Mouse (Mus musculus) urinary bladder, postnatal 36 days (tissue): ENCODE measurements around the gene Grap.
"Not testable (repeated sequence)": the region's sequence is repeated elsewhere in the genome, so short reads cannot be mapped to it uniquely, and the experiment has no call there.

Experiments used
- DNase-seq, 2 experiments: peaks; one replicate each; pipeline ENCODE4 v3.0.0; 2022; ENCODE audit warnings: low spot score in 2 of 2, mixed read lengths in 1 of 2

Grap gene

DNA sequence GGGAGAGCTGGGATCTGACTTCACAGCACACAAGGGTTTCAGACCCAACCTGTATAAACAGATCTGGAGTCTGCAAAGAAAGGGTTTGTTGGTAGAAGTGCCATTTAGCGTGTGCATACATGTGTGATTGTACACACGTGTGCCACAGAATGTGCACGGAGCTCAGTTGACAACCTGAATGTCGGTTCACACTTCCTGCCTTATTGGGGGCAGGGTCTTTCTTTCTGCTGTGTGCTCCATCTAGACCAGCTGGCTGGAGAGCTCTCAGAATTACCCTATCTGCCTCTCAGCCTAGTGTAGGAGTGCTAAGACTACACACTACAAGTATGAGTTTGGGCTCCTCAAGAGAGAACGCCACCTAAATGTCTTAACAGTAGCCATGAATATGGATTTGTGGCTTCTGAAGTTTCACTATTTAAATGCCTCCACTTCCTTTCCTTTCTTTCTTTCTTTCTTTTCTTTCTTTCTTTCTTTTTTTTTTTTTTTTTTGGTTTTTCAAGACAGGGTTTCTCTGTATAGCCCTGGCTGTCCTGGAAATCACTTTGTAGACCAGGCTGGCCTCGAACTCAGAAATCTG lies 13.4 kb upstream of the Grap start:
- no peak for DNase-seq

- not testable (repeated sequence) for DNase-seq
Observed at GRCm38 (mm10) chr11:61640585-61640984, 12.5 kb upstream of the Grap start.

GRCm38 (mm10) chr11:61642106-61642505 lies 11.0 kb upstream of the Grap start:
- DNase-seq = no peak

DNA sequence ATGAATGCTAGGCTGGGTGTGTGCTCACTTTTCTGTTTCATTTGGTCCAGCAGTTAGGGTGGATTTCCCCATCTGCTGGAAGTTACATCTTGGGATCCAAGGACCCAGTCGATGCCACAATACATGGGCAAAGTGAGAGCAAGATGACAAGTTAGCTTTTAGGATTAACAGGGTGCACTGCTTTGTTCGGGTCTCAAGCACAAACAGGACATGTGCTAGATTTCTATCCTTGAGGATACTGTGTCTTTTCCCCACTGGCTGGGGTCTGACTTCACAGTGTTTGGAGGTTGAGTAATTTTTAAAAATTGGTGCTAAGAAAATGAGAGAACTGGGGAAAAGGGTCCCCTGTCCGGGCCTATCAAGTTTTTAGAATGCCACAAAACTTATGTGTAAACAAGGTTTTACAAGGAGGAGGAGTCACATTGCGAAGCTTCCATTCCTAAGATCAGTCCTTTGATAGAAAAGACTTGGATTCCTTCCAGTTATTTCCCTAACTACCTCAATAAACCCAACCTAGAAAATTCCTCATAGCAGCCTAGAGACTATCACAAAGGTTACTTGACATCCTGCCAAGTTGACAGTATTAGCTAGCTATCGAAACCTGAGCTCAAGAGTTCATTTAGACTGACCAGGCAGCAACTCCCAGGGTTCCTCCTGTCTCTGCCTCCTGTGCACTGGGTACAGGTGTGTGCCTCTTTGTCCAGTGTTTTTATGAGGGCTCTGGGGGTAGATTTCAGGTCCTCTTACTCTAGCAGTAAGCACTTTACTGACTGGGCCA lies 9.7 kb upstream of the Grap start:
- no peak for DNase-seq

- DNase-seq = no peak
Observed at GRCm38 (mm10) chr11:61644576-61645326, 8.3 kb upstream of the Grap start.

GRCm38 (mm10) chr11:61645357-61645857 lies 7.7 kb upstream of the Grap start:
- DNase-seq = no peak

DNA sequence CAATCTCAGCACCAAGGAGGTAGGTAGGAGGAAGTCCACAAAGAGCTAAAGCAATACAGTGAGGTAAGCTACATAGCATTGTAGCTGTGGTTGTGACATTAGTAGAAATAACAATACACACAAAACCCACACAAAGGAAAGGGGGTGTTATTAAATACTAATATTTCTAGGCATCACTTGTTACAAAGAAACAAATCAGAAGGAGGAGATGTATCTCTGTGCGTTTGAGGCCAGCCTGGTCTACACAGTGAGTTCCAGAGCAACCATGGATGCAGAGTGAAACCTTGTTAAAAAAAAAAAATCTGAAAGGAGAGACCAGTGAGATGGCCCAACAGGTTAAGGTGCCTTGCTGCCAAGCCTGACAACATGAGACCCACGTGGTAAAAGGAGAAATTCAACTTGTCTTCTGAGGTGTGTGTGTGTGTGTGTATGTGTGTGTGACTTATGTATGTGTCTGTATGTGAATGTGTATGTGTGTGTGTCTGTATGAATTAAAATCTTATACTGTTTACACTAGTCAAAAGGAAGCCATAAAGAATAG lies 6.5 kb upstream of the Grap start:
- no peak for DNase-seq

DNA sequence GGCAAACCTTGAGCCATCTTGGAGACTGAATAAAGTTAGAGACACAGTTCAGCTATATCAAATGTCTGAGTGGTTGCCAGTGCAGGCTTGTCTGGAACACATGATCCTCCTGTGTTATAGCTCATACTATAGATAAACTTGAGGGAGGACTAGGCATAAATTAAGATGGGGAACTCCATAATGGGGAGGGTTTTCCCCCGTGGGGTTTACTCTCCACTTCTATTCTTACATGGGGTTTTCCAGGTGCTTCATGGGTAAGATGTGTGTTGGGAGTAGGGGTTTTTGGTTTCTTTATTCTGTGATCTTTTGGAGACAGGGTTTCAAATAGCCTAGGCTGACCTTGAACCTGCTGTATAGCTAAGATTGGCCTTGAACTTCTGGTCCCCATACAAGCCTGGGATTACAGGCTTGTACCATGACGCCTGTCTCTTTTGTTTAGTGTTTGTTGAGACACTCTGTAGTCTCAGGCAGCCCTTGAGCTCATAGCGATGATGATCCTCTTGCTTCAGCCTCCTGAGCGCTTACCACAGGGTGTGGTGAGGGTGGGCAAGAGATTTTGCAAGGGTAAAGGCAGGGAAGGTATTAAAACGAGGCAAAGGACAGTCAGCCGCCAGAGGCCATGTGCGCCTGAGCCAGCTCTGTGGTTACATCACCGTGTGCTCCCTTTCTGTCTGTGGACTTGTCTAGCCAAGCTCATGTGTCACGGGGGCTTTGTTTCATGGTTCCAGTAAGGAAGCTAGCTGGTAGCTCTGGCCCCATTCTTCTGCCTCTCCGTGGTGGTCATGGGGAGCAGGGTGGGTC lies 5.8 kb upstream of the Grap start:
- DNase-seq = no peak

GRCm38 (mm10) chr11:61647956-61648748 lies 4.9 kb upstream of the Grap start:
- DNase-seq = no peak

DNA sequence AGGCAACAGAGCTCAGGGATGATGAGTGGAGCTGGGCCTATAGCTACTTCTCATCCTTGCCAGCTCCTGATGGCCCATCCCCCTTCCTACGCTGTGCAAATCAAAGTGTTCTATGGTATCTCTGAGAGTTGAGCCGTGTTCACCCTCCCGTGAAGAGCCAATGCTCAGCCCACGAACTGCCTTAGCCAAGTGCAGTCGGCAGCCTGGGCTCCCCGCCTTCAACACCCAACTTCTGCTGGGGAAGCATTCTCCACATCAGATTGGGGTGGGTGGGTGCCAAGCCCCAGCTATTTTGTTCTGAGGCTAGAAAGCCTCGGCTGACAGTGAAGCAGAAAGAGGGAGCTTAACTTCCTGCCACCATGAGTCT lies 4.3 kb upstream of the Grap start:
- no peak for DNase-seq

- no peak for DNase-seq
Observed at GRCm38 (mm10) chr11:61649163-61649580, 3.9 kb upstream of the Grap start.

DNA sequence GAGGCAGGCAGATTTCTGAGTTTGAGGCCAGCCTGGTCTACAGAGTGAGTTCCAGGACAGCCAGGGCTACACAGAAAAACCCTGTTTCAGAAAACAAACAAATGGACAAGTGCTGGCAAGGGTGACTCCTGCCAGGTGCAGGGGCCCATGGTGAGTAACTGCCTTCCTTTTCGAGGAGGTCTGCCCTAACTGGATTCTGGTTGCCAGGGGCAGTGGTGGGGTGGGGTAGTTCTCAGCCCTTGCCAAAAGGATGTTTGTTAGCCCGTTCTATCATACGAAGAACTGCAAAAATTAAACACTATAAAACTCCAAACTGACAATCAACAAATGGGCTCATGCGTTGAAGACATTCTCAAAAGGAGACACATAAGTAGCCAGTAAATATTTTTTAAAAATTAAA lies 3.4 kb upstream of the Grap start:
- no peak for DNase-seq

DNA sequence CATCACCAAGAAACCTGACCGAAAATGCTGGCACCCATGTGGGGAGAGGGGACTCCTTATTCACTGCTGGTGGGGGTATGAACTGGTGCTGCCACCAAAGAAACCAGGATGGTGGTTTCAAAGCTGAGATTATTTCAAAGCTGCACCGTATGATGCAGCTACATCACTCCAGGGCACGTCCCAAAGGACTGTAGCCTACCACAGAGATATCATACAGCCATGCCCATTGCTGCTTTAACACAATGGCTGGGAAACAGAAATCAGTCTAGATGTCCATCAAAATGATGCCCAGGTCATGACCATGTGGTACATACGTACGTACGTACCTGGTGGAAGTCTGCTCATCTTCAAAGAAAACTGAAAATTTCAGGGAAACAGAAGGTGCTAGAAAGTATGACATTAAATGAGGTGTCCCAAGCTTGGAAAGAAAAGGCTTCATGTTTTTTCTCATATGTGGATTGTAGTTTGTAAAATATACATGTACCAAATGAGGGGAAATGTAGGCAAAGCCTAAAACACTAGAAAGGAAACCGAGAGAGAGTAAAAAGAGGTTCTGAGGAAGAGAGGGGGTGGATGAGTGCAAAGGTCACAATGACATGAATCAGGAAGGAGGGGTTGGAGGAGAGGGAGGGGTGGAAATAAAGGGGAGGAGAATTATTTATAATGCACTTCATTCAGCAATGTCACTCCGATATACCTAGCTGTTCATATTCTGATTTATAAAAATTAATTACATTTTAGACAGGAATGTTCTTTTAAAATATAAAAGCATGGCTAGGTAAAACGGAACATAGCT lies 2.4 kb upstream of the Grap start:
- no peak for DNase-seq

DNA sequence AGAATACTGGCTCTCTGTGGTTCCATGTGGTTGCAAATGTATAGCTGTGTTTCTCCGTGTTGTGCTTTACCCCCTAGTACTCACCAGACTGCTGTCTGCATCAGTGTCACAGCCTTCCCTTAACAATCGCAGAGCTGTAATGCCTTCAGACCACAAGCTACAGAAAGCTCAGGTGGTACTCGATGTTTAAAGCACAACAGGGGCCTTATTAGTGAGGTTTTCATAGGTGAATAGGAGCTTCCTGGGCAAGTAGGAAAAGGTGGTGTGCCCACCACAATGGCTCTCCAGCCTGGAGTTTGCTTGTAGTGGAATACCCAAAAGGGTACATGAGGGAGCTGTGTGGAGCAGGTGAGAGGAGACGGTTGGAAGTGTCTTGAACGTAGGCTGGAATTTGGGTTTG lies 849 bp upstream of the Grap start:
- DNase-seq = no peak

DNA sequence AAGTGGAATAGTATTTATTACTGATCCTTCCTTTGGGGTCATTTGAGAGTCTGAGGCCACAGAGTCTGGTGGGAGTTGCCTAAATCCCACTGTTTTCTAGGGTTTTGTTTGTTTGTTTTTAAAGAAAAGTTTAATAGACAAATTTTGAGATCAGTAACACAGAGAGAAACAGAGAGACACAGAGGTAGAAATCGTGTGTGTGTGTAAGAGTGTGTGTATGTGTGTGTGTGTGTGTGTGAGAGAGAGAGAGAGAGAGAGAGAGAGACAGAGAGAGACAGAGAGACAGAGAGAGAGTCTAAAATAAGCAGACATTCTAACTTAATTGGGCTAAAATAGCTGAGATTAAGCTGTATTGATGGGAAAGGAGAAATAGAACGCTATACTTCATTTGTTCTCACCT lies 503 bp downstream of the Grap start:
- DNase-seq = no peak

DNA sequence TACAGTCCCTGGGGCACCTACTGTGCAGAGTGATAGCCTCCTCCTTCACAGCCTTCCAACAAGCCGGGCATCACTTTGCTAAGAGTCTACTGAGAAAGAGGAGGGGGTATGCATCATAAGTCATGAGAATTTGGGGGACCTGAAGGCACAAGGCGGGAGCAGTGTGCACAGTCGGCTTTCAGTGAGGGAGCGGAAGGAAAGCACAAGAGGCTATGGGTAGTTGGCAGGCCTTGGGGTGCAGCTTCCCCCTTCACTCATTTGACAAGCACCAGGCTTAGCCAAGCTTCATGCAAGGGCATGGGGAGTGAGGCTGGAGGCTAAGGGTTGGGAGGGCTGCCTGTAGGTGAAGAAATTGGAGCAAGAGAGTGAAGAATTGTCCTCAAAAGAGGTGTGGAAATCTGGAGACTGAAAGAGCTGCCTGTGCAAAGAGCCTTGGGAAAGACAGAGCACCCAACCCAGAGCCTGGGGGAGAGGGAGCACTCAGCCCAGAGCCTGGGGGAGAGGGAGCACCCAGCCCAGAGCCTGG lies 1.8 kb downstream of the Grap start:
- no peak for DNase-seq

- no peak for DNase-seq
Observed at GRCm38 (mm10) chr11:61655649-61656048, 2.6 kb downstream of the Grap start.

DNA sequence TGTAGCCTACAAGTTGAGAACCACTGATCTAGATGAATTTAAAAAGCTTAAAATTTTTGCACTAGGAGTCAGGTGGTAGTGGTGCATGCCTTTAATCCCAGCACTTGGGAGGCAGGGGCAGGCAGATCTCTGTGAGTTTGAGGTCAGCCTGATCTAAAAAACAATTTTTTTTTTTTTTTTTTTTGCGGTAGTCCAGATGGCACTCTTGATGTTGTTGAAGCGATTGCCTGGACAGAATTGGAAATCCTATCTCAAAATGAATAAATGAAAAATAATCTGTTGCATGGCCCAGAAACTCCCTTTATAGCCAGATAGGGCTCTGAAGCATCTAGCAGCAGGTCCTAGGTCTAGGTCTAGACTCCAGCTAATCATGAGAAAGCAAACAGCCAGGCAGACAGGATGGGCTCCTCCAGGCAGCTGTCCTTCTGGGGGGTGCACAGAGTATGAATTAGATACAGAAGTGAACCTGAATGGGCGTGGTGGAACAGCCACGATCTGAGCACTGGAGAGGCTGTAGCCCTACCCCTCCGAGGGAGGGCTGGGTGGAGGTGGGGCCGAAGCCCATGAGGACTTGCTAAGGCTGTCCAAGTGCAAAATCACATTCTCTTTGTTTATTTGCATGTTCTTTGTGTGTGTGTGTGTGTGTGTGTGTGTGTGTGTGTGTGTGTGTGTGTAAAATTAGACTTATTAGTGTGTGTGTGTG lies 3.2 kb downstream of the Grap start:
- DNase-seq = no peak

- DNase-seq = no peak
Observed at GRCm38 (mm10) chr11:61657432-61657831, 4.4 kb downstream of the Grap start.
